Mouse (Mus musculus): Measurements from ENCODE around the gene Gm20822. TPM values are rescaled to one million over a fixed set of nuclear protein-coding genes. Genes with fewer than 3 reads are reported as not detected.

The Gm20822 gene
- total RNA-seq (2023): not detected

GRCm38 (mm10) chrY:15884671-15885070 is at the start of gene Gm20822:
Gm20822 (minus strand) TSS chrY:15884771.

All from CD8-positive naive resting alpha-beta T cell, adult 57 days (primary cell).